Mouse (Mus musculus): Measurements from ENCODE around the gene Zfp462.

Gene Zfp462

GRCm38 (mm10) chr4:55121952-55122351, 177.1 kb downstream of the Zfp462 start:
- peak; percentile 92 for DNase-seq

DNA sequence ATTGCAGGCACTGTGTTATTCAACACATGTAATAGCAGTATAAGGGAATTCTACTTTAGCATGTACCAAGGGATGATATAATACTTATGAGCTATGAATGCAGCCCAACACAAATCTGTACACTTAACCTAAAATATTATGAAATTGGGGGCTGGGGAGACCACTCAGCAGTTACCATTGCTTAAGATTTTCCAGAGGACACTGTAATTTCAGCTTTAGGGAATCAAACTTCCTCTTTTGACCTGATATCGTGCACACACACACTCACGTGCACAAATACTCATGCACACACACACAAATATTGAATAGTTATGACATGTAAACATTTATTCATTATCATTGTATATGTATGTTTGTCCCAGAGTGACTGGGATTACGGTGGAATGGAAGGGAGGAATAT, 179.3 kb downstream of the Zfp462 start:
- DNase-seq: no peak

- DNase-seq: no peak
Measured at GRCm38 (mm10) chr4:55125048-55125737, 180.3 kb downstream of the Zfp462 start.

GRCm38 (mm10) chr4:55125738-55126054, 180.8 kb downstream of the Zfp462 start:
- DNase-seq: no peak

DNA sequence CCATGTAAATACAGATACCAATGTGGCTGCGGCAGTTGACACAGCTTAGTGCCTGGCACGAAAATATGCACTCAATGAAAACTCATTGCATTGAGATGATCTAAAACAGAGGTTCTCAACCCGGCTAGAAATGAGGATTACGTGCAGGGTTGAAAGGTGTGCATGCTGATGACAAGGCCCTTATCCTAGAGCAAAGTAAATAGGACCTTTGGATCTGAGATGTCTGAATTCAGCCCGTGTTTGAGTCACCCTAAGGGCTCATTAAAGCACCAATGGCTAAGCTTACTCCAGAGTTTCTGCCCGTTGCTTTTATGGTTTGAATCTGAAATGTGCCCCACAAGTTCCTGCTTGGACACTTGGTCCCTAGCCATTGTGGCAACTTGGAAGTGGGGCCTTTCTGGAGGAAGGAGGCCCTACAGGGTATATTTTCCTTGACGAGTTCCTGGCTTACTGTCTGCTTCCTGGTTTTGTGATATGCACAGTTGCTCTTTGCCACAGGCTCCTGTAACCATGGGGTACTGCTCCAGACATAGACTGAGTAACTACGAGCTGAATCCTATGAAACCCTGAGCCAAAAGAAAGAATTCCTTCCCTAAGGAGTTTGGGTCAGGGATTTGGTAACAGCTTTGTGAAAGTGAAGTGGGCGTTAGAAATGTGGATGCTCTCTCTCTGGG, 182.5 kb downstream of the Zfp462 start:
- DNase-seq: no peak

DNA sequence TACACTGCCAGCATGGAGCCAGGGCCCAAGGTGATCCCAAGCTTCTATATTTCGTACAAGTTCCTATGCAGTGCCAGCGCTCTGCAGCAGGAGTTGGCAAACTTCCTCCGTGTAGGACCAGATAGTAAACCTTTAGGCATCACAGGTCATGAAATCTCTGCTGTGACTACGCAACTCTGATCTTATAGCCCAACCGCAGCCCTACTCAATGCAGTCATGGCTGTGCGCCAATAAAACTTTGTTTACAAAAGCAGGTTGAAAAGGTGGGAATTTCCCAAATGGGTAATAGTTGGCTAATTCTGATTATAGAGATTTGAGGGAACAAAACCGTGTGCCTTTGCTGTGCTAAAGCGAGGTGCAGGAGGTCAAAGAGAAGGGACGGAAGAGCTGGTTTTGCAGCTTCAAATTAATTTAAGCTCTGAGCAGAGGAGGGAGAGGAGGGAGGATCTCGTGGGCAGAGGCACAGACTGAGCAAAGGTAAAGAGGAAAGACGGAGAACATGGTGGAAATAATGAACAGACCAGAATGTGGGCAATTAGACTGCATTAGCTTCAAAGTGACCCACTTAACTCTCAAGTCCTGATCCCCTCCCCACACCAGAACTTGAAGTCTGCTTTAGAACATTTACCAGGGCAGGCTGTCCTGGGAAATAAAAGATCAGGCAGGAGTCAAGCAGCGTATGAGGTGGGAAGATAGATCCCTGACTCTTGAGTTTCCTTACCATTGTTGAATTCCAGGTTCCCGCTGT, 183.4 kb downstream of the Zfp462 start:
- DNase-seq: no peak
